10 mouse cellular contexts compared by ENCODE assay signal in genomic region chr9:115665337-115666004, GRCm38 (mm10).
DNase-seq lines count a peak whose midpoint lies in the region; ATAC-seq and TF ChIP-seq lines count a peak whose summit lies in the region.
"Had no signal": no experiment of that assay in that cellular context is flagged by ENCODE, and none has a peak within 500 bp of the region (broad histone marks: within the 10 kb centered on the region; RNA-seq: fewer than 3 reads in every experiment).

No protein-coding gene starts in this region.

- DNase-seq in liver, adult 2 months (ENCODE audit: extremely low read depth, low read depth, low spot score): peak; percentile 13
- DNase-seq in liver, embryonic 11.5 days (ENCODE audit: low spot score): no peak
- DNase-seq in heart, adult 8-10 months (ENCODE audit: low spot score): peak; percentile 9
- DNase-seq in heart, postnatal 4 days: peak; percentile 24
- DNase-seq in lung, postnatal 10 days: peak; percentile 42
- DNase-seq in urinary bladder, postnatal 14 days (ENCODE audit: low spot score): no peak
- DNase-seq in midbrain, embryonic 14.5 days: no peak
- no peak for DNase-seq in layer of hippocampus, adult 9-10 months (ENCODE audit: low spot score)

- no peak for TF ChIP-seq CTCF in liver, adult 2 months (IDR thresholded peaks at IDR 0.05; ENCODE audit: low read depth, low read length)

- no peaks in the 10 kb centered on the region for H3K4me1 ChIP-seq in liver, adult 2 months (ENCODE audit: control insufficient read depth, insufficient read depth, low read length)
- peaks cover 5% of the 10 kb centered on the region; the same call in 1 of the 2 replicates for H3K4me1 ChIP-seq in liver, embryonic 11.5 days (replicated peaks; ENCODE audit: control insufficient read depth, insufficient read depth, low read length)
- no peaks in the 10 kb centered on the region for H3K4me1 ChIP-seq in midbrain, embryonic 14.5 days (ENCODE audit: control insufficient read depth, insufficient read depth, low read length)
- H3K4me1 ChIP-seq: limb, embryonic 15.5 days had no signal

- no peak for ATAC-seq in liver, embryonic 11.5 days (replicated peaks; ENCODE audit: low FRiP score)
- ATAC-seq in midbrain, embryonic 14.5 days (ENCODE audit: low FRiP score, low TSS enrichment): no peak
- ATAC-seq: intestine, embryonic 15.5 days had no signal

- H3K36me3 ChIP-seq in liver, adult 2 months (ENCODE audit: control insufficient read depth, insufficient read depth, low read length): no peaks in the 10 kb centered on the region
- H3K36me3 ChIP-seq in liver, embryonic 11.5 days (ENCODE audit: control insufficient read depth, insufficient read depth, low read length): no peaks in the 10 kb centered on the region
- H3K36me3 ChIP-seq in midbrain, embryonic 14.5 days (ENCODE audit: control insufficient read depth, insufficient read depth, low read length): no peaks in the 10 kb centered on the region
- H3K36me3 ChIP-seq: intestine, embryonic 15.5 days; limb, embryonic 15.5 days had no signal

- no peak overlapping the region for H3K4me3 ChIP-seq in liver, adult 2 months (ENCODE audit: insufficient read depth, low read depth, low read length)
- H3K4me3 ChIP-seq in liver, embryonic 11.5 days (ENCODE audit: low read depth, low read length): no peak overlapping the region
- no peak overlapping the region for H3K4me3 ChIP-seq in midbrain, embryonic 14.5 days (replicated peaks; ENCODE audit: low read depth, low read length)
- H3K4me3 ChIP-seq: intestine, embryonic 15.5 days; limb, embryonic 15.5 days had no signal

- no peaks in the 10 kb centered on the region for H3K27me3 ChIP-seq in liver, adult 2 months (ENCODE audit: control insufficient read depth, insufficient read depth, low read length)
- no peaks in the 10 kb centered on the region for H3K27me3 ChIP-seq in liver, embryonic 11.5 days (replicated peaks; ENCODE audit: control insufficient read depth, insufficient read depth, low read length)
- no peaks in the 10 kb centered on the region for H3K27me3 ChIP-seq in midbrain, embryonic 14.5 days (ENCODE audit: control insufficient read depth, insufficient read depth, low read length)
- H3K27me3 ChIP-seq: intestine, embryonic 15.5 days; limb, embryonic 15.5 days had no signal

- 0 out of 2 replicates have a peak overlapping the region, but pooled peaks have one; percentile 15 for H3K27ac ChIP-seq in liver, adult 2 months (replicated peaks; ENCODE audit: insufficient read depth, low read depth, low read length)
- no peak overlapping the region; the same call in 1 of the 2 replicates for H3K27ac ChIP-seq in liver, embryonic 11.5 days (ENCODE audit: low read depth, low read length)
- no peak overlapping the region for H3K27ac ChIP-seq in midbrain, embryonic 14.5 days (replicated peaks; ENCODE audit: low read depth, low read length)
- H3K27ac ChIP-seq: intestine, embryonic 15.5 days; limb, embryonic 15.5 days had no signal

- H3K79me2 ChIP-seq in liver, adult 2 months (ENCODE audit: control insufficient read depth, insufficient read depth, low read length): no peaks in the 10 kb centered on the region

- H3K9me3 ChIP-seq in liver, embryonic 11.5 days (ENCODE audit: control insufficient read depth, low read length): no peaks in the 10 kb centered on the region
- H3K9me3 ChIP-seq in midbrain, embryonic 14.5 days (ENCODE audit: control insufficient read depth, low read length): no peaks in the 10 kb centered on the region
- H3K9me3 ChIP-seq: intestine, embryonic 15.5 days; limb, embryonic 15.5 days had no signal

- no peak overlapping the region for H3K9ac ChIP-seq in liver, adult 2 months (ENCODE audit: low read depth, low read length)
- no peak overlapping the region for H3K9ac ChIP-seq in liver, embryonic 11.5 days (ENCODE audit: low read depth, low read length)
- no peak overlapping the region for H3K9ac ChIP-seq in midbrain, embryonic 14.5 days (replicated peaks; ENCODE audit: low read length)
- H3K9ac ChIP-seq: intestine, embryonic 15.5 days; limb, embryonic 15.5 days had no signal

- TF ChIP-seq POLR2A in liver, adult 2 months (IDR thresholded peaks at IDR 0.05; ENCODE audit: extremely low read depth, insufficient read depth, low read length): no peak

- WGBS in liver, adult 2 months: 51% methylated on average over 5 of the region's 5 CpGs
- 43% methylated on average over 5 of the region's 5 CpGs for WGBS in liver, embryonic 11.5 days
- WGBS in midbrain, embryonic 14.5 days: 44% methylated on average over 5 of the region's 5 CpGs

- H3K4me2 ChIP-seq in liver, embryonic 11.5 days: no peak overlapping the region
- H3K4me2 ChIP-seq in midbrain, embryonic 14.5 days (ENCODE audit: low read length): no peak overlapping the region
- H3K4me2 ChIP-seq: intestine, embryonic 15.5 days; limb, embryonic 15.5 days had no signal

Comparison
In these comparisons a context has a peak if more than half of its experiments do, and no peak if none do; other contexts are left out.
1. DNase-seq: peak in liver, adult 2 months (single experiment), heart, adult 8-10 months (single experiment), heart, postnatal 4 days (single experiment) and lung, postnatal 10 days (single experiment); none in liver, embryonic 11.5 days (single experiment), urinary bladder, postnatal 14 days (single experiment), midbrain, embryonic 14.5 days (single experiment) and layer of hippocampus, adult 9-10 months (single experiment).